Mouse (Mus musculus) CD4-positive helper T cell, adult 2 months (primary cell): ENCODE measurements at regions not wholly inside any gene's neighbourhood (a gene's known extent, or its start where the extent isn't known, plus 50 kb on each side); places are given as distances from the start of the nearest gene placed in this dataset.
"Not testable (repeated sequence)": the region's sequence is repeated elsewhere in the genome, so short reads cannot be mapped to it uniquely, and the experiment has no call there.

ENCODE experiments used
- DNase-seq: peaks from one replicate; pipeline ENCODE4 v3.0.0-alpha.2; 2012; ENCODE audit warnings: low read depth, missing footprints, low spot score

GRCm38 (mm10) chr4:53264501-53264900 is 104.8 kb upstream of the Abca1 start:
- DNase-seq = no peak

GRCm38 (mm10) chr4:53263776-53264175 is 104.1 kb upstream of the Abca1 start:
- no peak for DNase-seq

- DNase-seq = no peak
Measured at GRCm38 (mm10) chr4:53262466-53262865, 102.8 kb upstream of the Abca1 start.

GRCm38 (mm10) chr4:53261556-53262140 is 102.0 kb upstream of the Abca1 start:
- DNase-seq = no peak

- no peak for DNase-seq
Measured at GRCm38 (mm10) chr4:53258975-53259374, 99.3 kb upstream of the Abca1 start.

- DNase-seq = no peak
Measured at GRCm38 (mm10) chr4:53256996-53257395, 97.3 kb upstream of the Abca1 start.

- DNase-seq = no peak
Measured at GRCm38 (mm10) chr4:53254483-53254882, 94.8 kb upstream of the Abca1 start.

GRCm38 (mm10) chr4:53253680-53254079 is 94.0 kb upstream of the Abca1 start:
- DNase-seq = no peak

- DNase-seq = no peak
Measured at GRCm38 (mm10) chr4:53250325-53250724, 90.6 kb upstream of the Abca1 start.

GRCm38 (mm10) chr4:53246083-53246747 is 86.5 kb upstream of the Abca1 start:
- no peak for DNase-seq

GRCm38 (mm10) chr4:53245553-53245952 is 85.9 kb upstream of the Abca1 start:
- DNase-seq = peak; percentile 5

GRCm38 (mm10) chr4:53243473-53243872 is 83.8 kb upstream of the Abca1 start:
- DNase-seq = not testable (repeated sequence)

GRCm38 (mm10) chr4:53239856-53240255 is 80.2 kb upstream of the Abca1 start:
- DNase-seq = no peak

GRCm38 (mm10) chr4:53238314-53239259 is 78.9 kb upstream of the Abca1 start:
- DNase-seq = no peak

- no peak for DNase-seq
Measured at GRCm38 (mm10) chr4:53235870-53236269, 76.2 kb upstream of the Abca1 start.

GRCm38 (mm10) chr4:53232436-53232835 is 72.7 kb upstream of the Abca1 start:
- no peak for DNase-seq

- DNase-seq = no peak
Measured at GRCm38 (mm10) chr4:53231867-53232266, 72.2 kb upstream of the Abca1 start.

- no peak for DNase-seq
Measured at GRCm38 (mm10) chr4:53231046-53231445, 71.4 kb upstream of the Abca1 start.

GRCm38 (mm10) chr4:53228444-53228843 is 68.7 kb upstream of the Abca1 start:
- DNase-seq = no peak

GRCm38 (mm10) chr4:53227771-53228170 is 68.1 kb upstream of the Abca1 start:
- DNase-seq = peak; percentile 64

GRCm38 (mm10) chr4:53227071-53227470 is 67.4 kb upstream of the Abca1 start:
- no peak for DNase-seq

- no peak for DNase-seq
Measured at GRCm38 (mm10) chr4:53226376-53226775, 66.7 kb upstream of the Abca1 start.
